Mouse (Mus musculus): ENCODE measurements around the gene Neurl1b.

DNA sequence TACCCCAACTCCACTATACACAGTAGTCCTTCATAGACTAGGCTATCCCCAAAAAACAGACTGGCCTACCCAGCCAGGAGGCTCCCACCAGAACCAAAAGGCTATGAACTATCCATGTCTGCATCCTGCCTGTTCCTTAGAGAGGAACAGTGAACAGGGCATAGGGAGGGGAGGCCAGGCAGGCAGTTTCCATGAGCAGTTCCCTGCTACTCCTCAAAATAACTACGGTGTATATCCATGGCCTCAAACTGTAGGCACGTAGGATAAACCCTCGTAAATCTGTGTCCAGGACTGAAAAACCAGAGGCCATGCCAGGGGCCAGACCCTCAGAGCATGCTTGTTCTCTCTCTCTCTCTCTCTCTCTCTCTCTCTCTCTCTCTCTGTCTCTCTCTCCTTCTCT lies 17.9 kb upstream of the Neurl1b start:
- TF ChIP-seq CTCF (IDR thresholded peaks at IDR 0.05; ENCODE audit: borderline replicate concordance, control insufficient read depth, extremely low read depth, insufficient read depth, low read length, poor library complexity) (no peak), POLR2A (IDR thresholded peaks at IDR 0.05; ENCODE audit: control insufficient read depth, extremely low read depth, insufficient read depth, low read length, poor library complexity) (no peak)
